Mouse (Mus musculus) cortical plate, adult 2 months (tissue): ENCODE measurements around the gene Pigyl.

ENCODE experiments used
- CTCF ChIP-seq: fragments of 200-500 bp; IDR thresholded peaks from 2 replicates; pipeline ENCODE4 v1.5.1; 2011; ENCODE audit warnings: mild to moderate bottlenecking, control low read depth, low read length; ENCODE audit not compliant: insufficient read depth; ENCODE audit errors: extremely low read depth
- POLR2A ChIP-seq: fragments of 200-500 bp; IDR thresholded peaks from 2 replicates; pipeline ENCODE4 v1.6.1; 2011; ENCODE audit warnings: mild to moderate bottlenecking, low read length, control low read depth; ENCODE audit not compliant: insufficient read depth; ENCODE audit errors: extremely low read depth

GRCm38 (mm10) chr9:22167751-22168150 lies 11.1 kb downstream of the Pigyl start:
- TF ChIP-seq CTCF (no peak), POLR2A (no peak)
